Mouse (Mus musculus): ENCODE results near the gene Nos3. TPM values are rescaled to one million over a fixed set of nuclear protein-coding genes. Genes with fewer than 3 reads are reported as not detected.
"Not testable (repeated sequence)": the region's sequence is repeated elsewhere in the genome, so short reads cannot be mapped to it uniquely, and the experiment has no call there.

The Nos3 gene
- polyA plus RNA-seq, 1 experiment from 2014 or later, result 27.3 TPM

DNA sequence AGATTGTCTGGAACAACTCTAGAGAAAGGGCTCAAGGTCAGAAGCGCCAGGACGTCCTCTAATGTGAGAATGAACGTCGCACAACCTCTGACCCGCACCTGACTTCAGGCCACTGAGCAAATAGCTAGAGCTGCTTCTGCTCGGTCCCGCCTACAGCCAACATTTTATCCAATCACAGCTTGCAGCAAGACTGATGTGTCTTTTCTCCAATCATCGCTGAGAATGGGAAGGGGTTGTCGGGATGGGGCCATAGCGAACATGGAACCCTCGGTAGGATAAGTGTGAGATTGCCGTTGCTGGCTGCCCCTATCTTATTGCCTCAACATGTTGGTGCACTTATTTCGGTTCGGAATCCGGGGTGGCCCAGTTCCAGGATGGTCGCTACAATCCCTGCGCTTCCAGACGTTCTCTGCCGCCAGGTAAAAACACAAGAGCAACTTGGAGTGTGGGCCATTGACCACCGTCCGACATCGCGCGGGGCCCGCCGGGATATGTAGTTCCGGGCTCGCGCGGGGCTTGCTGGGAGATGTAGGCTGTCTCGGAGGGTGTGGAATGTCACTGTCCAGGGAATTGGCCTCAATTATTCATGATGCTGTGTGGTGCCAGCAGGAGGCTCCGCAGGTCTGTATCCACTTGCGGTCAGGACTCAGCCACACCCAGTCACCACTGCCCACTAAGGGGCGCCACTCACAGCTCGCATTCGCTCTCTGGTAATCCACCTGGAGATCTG, 29.7 kb downstream of the Nos3 start:
- H3K36me3 ChIP-seq (ENCODE audit: control insufficient read depth, insufficient read depth), result peaks cover 3% of the 10 kb centered on the region; the same call in 1 of the 2 replicates
- H3K9ac ChIP-seq (ENCODE audit: low read length), result peak overlapping the region; percentile 55
- H3K27ac ChIP-seq (ENCODE audit: low read length), result peak overlapping the region; percentile 75
- peak overlapping the region; percentile 64 for H3K4me2 ChIP-seq (ENCODE audit: low read depth, low read length)
- 1% methylated on average over 36 of the region's 36 CpGs for WGBS
- no peaks in the 10 kb centered on the region for H3K9me3 ChIP-seq (replicated peaks; ENCODE audit: control insufficient read depth, low read length)
- ATAC-seq (replicated peaks; ENCODE audit: extremely low read depth, insufficient read depth, low FRiP score), result peak; percentile 96
- peak overlapping the region; percentile 52 for H3K4me3 ChIP-seq (ENCODE audit: low read length)
- H3K4me1 ChIP-seq (ENCODE audit: control insufficient read depth, insufficient read depth, low read length), result peaks cover 17% of the 10 kb centered on the region
- no peaks in the 10 kb centered on the region for H3K27me3 ChIP-seq (ENCODE audit: control insufficient read depth, insufficient read depth, low read length)

DNA sequence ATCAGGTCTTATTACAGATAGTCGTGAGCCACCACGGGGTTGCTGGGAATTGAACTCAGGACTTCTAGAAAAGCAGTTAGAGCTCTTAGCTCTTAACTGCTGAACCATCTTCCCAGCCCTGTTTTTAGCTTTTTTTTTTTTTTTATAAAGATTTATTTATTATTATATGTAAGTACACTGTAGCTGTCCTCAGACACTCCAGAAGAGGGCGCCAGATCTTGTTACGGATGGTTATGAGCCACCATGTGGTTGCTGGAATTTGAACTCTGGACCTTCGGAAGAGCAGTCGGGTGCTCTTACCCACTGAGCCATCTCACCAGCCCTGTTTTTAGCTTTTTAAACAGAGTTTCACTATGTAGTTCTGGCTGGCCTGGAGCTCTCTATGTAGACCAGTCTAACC, 31.6 kb downstream of the Nos3 start:
- H3K4me3 ChIP-seq (ENCODE audit: low read length); H3K27me3 ChIP-seq (ENCODE audit: control insufficient read depth, insufficient read depth, low read length); H3K4me2 ChIP-seq (ENCODE audit: low read depth, low read length); ATAC-seq (replicated peaks; ENCODE audit: extremely low read depth, insufficient read depth, low FRiP score); H3K9ac ChIP-seq (ENCODE audit: low read length); H3K9me3 ChIP-seq (replicated peaks; ENCODE audit: control insufficient read depth, low read length); H3K36me3 ChIP-seq (ENCODE audit: control insufficient read depth, insufficient read depth); H3K27ac ChIP-seq (ENCODE audit: low read length): not testable (repeated sequence)
- peaks cover 12% of the 10 kb centered on the region for H3K4me1 ChIP-seq (ENCODE audit: control insufficient read depth, insufficient read depth, low read length)
- WGBS, result 91% methylated on average over 6 of the region's 6 CpGs

DNA sequence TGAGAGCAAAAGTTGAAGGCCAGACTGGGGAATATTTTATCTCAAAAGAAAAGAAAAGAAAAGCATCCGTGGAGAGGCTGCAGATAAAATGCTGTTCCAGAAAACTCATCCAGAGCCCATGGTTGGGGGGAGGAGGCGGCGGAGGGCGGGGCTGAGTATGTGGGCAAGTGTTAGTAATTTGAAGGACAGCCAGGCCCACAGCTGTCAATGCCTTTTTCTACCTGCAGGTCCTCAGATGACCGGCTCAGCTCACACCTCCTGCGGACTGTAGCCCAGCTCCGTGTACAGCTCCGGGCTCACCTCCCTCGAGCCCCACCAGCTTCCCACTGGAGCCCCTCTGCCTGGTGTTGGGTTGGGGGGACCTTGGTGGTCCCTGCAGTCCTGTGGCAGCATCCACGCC, 35.1 kb downstream of the Nos3 start:
- Histone ChIP-seq H3K9me3 (replicated peaks; ENCODE audit: control insufficient read depth, low read length) (no peaks in the 10 kb centered on the region), H3K4me1 (ENCODE audit: control insufficient read depth, insufficient read depth, low read length) (peaks cover 11% of the 10 kb centered on the region), H3K36me3 (ENCODE audit: control insufficient read depth, insufficient read depth) (peaks cover 13% of the 10 kb centered on the region), H3K27ac (ENCODE audit: low read length) (no peak overlapping the region), H3K9ac (ENCODE audit: low read length) (no peak overlapping the region), H3K4me3 (ENCODE audit: low read length) (no peak overlapping the region), H3K4me2 (ENCODE audit: low read depth, low read length) (no peak overlapping the region), H3K27me3 (ENCODE audit: control insufficient read depth, insufficient read depth, low read length) (no peaks in the 10 kb centered on the region)
- 73% methylated on average over 10 of the region's 10 CpGs for WGBS
- ATAC-seq (replicated peaks; ENCODE audit: extremely low read depth, insufficient read depth, low FRiP score), result no peak

DNA sequence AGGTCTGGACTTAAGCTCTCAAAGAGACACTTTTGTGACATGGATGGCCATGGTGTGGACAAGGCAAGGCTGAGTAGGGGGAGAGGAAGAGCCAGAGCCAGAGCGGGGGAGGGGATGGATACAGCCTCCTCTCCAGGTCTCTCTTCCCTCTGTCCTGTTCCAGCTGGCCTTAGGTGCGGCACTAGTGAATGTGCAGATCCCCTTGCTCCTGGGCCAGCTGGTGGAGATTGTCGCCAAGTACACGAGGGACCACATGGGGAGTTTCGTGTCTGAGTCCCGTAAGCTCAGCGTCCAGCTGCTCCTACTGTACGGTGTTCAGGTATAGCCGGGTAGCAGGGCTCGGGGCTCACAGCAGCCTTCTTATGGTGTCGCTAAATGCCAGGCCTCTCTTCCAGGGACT, 35.8 kb downstream of the Nos3 start:
- Histone ChIP-seq H3K9me3 (replicated peaks; ENCODE audit: control insufficient read depth, low read length) (no peaks in the 10 kb centered on the region), H3K9ac (ENCODE audit: low read length) (no peak overlapping the region), H3K27me3 (ENCODE audit: control insufficient read depth, insufficient read depth, low read length) (no peaks in the 10 kb centered on the region), H3K4me2 (ENCODE audit: low read depth, low read length) (no peak overlapping the region), H3K4me1 (ENCODE audit: control insufficient read depth, insufficient read depth, low read length) (peaks cover 5% of the 10 kb centered on the region; the same call in 1 of the 2 replicates), H3K36me3 (ENCODE audit: control insufficient read depth, insufficient read depth) (peaks cover 13% of the 10 kb centered on the region), H3K4me3 (ENCODE audit: low read length) (no peak overlapping the region), H3K27ac (ENCODE audit: low read length) (no peak overlapping the region)
- no peak for ATAC-seq (replicated peaks; ENCODE audit: extremely low read depth, insufficient read depth, low FRiP score)
- 87% methylated on average over 11 of the region's 11 CpGs for WGBS

DNA sequence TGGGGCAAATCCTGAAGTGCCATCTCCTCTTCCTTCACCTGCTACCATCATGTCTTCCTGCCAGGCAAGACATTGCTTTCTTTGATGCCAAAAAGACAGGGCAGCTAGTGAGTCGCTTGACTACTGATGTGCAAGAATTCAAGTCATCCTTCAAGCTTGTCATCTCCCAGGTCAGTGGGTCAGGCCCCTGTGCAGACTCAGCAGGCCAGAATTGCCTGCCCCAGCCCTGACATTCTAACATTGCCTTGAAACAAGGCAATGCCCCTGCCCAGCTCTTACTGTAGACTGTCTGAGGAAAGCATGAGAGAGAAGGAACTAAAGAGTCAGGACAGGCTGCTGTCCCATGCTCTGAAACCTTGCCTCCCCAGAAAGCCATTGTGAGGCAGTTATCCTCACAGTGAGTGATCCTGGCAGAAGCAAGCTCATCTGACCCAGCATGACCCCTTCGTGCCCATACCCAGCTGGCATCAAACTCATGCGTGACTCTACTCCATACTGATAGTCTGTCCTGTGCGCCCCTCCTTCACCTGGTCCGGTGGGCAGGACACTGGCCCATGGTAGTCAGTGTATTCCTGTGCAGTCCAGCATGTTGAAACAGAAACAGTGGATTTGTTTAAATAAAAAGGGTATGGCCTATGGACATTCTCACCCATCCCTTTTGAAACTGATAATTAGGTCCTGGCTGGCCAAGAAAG, 36.4 kb downstream of the Nos3 start:
- peaks cover 5% of the 10 kb centered on the region; the same call in 1 of the 2 replicates for H3K4me1 ChIP-seq (ENCODE audit: control insufficient read depth, insufficient read depth, low read length)
- no peaks in the 10 kb centered on the region for H3K9me3 ChIP-seq (replicated peaks; ENCODE audit: control insufficient read depth, low read length)
- ATAC-seq (replicated peaks; ENCODE audit: extremely low read depth, insufficient read depth, low FRiP score), result no peak
- H3K27me3 ChIP-seq (ENCODE audit: control insufficient read depth, insufficient read depth, low read length), result no peaks in the 10 kb centered on the region
- H3K27ac ChIP-seq (ENCODE audit: low read length), result no peak overlapping the region
- WGBS, result 90% methylated on average over 5 of the region's 5 CpGs
- H3K36me3 ChIP-seq (ENCODE audit: control insufficient read depth, insufficient read depth), result peaks cover 14% of the 10 kb centered on the region
- H3K4me2 ChIP-seq (ENCODE audit: low read depth, low read length), result no peak overlapping the region
- no peak overlapping the region for H3K9ac ChIP-seq (ENCODE audit: low read length)
- H3K4me3 ChIP-seq (ENCODE audit: low read length), result no peak overlapping the region

DNA sequence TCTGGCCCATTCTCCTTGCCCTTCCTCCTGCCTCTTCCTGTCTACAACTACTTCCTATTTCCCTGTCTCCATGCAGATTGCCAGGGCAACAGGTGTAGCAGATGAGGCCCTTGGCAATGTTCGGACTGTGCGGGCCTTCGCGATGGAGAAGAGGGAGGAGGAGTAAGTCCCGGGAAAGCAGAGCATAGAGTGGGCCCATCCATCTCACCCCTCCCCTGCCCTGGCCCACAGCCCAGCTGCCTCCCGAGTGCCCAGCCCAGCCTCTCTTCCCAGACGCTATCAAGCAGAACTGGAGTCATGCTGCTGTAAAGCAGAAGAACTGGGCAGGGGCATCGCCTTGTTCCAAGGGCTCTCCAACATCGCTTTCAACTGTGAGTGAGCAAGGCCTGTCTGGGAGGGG, 37.4 kb downstream of the Nos3 start:
- 56% methylated on average over 9 of the region's 9 CpGs for WGBS
- Histone ChIP-seq H3K4me3 (ENCODE audit: low read length) (no peak overlapping the region), H3K9me3 (replicated peaks; ENCODE audit: control insufficient read depth, low read length) (no peaks in the 10 kb centered on the region), H3K27me3 (ENCODE audit: control insufficient read depth, insufficient read depth, low read length) (no peaks in the 10 kb centered on the region), H3K9ac (ENCODE audit: low read length) (no peak overlapping the region; the same call in 1 of the 2 replicates), H3K27ac (ENCODE audit: low read length) (no peak overlapping the region), H3K36me3 (ENCODE audit: control insufficient read depth, insufficient read depth) (peaks cover 16% of the 10 kb centered on the region), H3K4me2 (ENCODE audit: low read depth, low read length) (no peak overlapping the region), H3K4me1 (ENCODE audit: control insufficient read depth, insufficient read depth, low read length) (peaks cover 5% of the 10 kb centered on the region; the same call in 1 of the 2 replicates)
- ATAC-seq (replicated peaks; ENCODE audit: extremely low read depth, insufficient read depth, low FRiP score), result peak; percentile 76

DNA sequence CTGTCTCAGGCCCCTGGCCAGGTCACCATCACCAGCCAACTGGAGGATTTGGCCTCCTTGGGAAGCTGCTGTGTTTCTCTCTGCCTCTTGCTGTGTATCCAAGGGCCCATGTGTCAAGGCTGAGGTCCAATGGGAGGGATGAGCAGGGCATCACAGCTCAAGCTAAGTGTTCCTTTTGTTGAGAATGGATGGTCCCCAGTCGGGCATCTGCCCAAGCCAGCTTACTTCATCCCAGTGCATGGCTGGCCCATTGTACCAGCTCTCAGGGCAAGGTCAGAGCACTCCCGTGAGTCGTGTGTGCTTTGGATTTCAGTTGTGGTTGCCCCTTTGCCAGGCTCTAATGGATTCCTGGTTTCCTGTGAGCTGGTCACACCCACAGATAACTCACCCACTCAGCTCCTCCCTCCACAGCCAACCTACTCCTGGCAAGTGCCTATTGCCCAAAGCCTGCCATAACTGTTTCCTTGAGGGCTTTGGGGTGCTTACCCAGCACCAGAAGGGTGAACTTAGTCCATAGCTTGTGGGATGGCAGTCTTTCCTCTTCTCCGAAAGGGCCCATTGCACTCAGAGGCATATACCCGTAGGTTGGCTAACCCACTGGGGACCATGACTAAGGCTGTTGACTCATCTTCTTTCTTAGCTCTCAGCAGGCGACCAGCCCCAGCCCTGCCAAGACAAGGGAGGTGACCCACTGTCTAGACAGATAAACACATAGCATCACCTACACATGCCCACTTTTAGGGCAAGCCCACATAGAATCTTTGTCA, 40.2 kb downstream of the Nos3 start:
- 80% methylated on average over 6 of the region's 6 CpGs for WGBS

DNA sequence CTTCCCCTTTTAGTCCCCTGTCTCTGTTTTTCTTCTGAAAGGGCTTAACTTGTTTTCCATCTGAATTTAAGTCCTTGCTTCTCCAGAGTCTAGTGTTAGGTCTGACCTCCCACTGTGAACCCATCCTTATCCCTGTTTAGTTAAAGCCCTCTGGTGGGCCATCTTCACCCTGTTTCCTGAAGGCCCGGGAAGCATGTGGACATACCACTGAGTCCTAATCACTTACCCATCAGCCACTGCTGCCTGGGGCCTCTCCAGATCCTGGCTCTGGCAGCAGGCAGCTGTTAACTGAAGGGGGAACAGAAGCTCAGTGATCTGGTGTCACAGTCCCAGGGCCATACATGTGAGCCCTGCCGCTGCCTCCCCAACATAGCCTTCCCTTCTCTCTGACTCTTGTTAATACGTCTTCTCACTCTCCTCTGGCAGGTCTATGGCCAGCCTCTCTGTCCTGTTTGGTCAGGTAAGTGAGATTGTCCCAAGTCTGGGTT, 40.8 kb downstream of the Nos3 start:
- H3K9me3 ChIP-seq (replicated peaks; ENCODE audit: control insufficient read depth, low read length), result no peaks in the 10 kb centered on the region
- ATAC-seq (replicated peaks; ENCODE audit: extremely low read depth, insufficient read depth, low FRiP score), result no peak
- no peaks in the 10 kb centered on the region for H3K27me3 ChIP-seq (ENCODE audit: control insufficient read depth, insufficient read depth, low read length)
- no peak overlapping the region for H3K9ac ChIP-seq (ENCODE audit: low read length)
- H3K4me1 ChIP-seq (ENCODE audit: control insufficient read depth, insufficient read depth, low read length), result peaks cover 5% of the 10 kb centered on the region; the same call in 1 of the 2 replicates
- H3K4me2 ChIP-seq (ENCODE audit: low read depth, low read length), result no peak overlapping the region
- peaks cover 29% of the 10 kb centered on the region for H3K36me3 ChIP-seq (ENCODE audit: control insufficient read depth, insufficient read depth)
- H3K4me3 ChIP-seq (ENCODE audit: low read length), result no peak overlapping the region
- WGBS, result 42% methylated on average over 3 of the region's 3 CpGs
- H3K27ac ChIP-seq (ENCODE audit: low read length), result no peak overlapping the region

More for the DNA sequence above, 40.2 kb downstream of the Nos3 start:
- H3K4me1 ChIP-seq (ENCODE audit: control insufficient read depth, insufficient read depth, low read length), result peaks cover 5% of the 10 kb centered on the region; the same call in 1 of the 2 replicates
- H3K9ac ChIP-seq (ENCODE audit: low read length), result no peak overlapping the region
- no peak for ATAC-seq (replicated peaks; ENCODE audit: extremely low read depth, insufficient read depth, low FRiP score)
- H3K27me3 ChIP-seq (ENCODE audit: control insufficient read depth, insufficient read depth, low read length), result no peaks in the 10 kb centered on the region
- peaks cover 29% of the 10 kb centered on the region for H3K36me3 ChIP-seq (ENCODE audit: control insufficient read depth, insufficient read depth)
- H3K4me3 ChIP-seq (ENCODE audit: low read length), result no peak overlapping the region
- no peak overlapping the region for H3K27ac ChIP-seq (ENCODE audit: low read length)
- no peak overlapping the region for H3K4me2 ChIP-seq (ENCODE audit: low read depth, low read length)
- H3K9me3 ChIP-seq (replicated peaks; ENCODE audit: control insufficient read depth, low read length), result no peaks in the 10 kb centered on the region
